Mouse (Mus musculus) A20 (cell line): ENCODE measurements around the gene Ubr7.

ENCODE experiments used
- DNase-seq: peaks from one replicate; pipeline ENCODE4 v3.0.0-alpha.2; 2011; ENCODE audit warnings: low read depth, low spot score

Ubr7 gene

GRCm38 (mm10) chr12:102743036-102743588 lies 14.7 kb upstream of the Ubr7 start:
- no peak for DNase-seq

- peak; percentile 95 for DNase-seq
Observed at GRCm38 (mm10) chr12:102743589-102744574, 13.9 kb upstream of the Ubr7 start, which contains the start of the genes Moap1 and Tmem251. Gene Moap1 (minus strand): TSS chr12:102743661. Gene Tmem251 (plus strand): TSS chr12:102743762.

GRCm38 (mm10) chr12:102744839-102745238 lies 12.9 kb upstream of the Ubr7 start:
- peak; percentile 74 for DNase-seq

- DNase-seq, result no peak
Observed at GRCm38 (mm10) chr12:102748256-102748655, 9.5 kb upstream of the Ubr7 start.

- DNase-seq, result peak; percentile 67
Observed at GRCm38 (mm10) chr12:102756304-102756703, 1.5 kb upstream of the Ubr7 start.

GRCm38 (mm10) chr12:102757055-102757688 lies 595 bp upstream of the Ubr7 start:
- no peak for DNase-seq

GRCm38 (mm10) chr12:102758403-102758756 lies 613 bp downstream of the Ubr7 start, which contains the start of gene Gm20604:
Gene Gm20604 (minus strand): TSS chr12:102758672.
- DNase-seq, result no peak

GRCm38 (mm10) chr12:102758936-102759335 lies 1.2 kb downstream of the Ubr7 start:
- no peak for DNase-seq

- DNase-seq, result no peak
Observed at GRCm38 (mm10) chr12:102761668-102762067, 3.9 kb downstream of the Ubr7 start.

- DNase-seq, result no peak
Observed at GRCm38 (mm10) chr12:102763696-102764095, 5.9 kb downstream of the Ubr7 start.

- peak; percentile 35 for DNase-seq
Observed at GRCm38 (mm10) chr12:102769000-102769399, 11.2 kb downstream of the Ubr7 start.

GRCm38 (mm10) chr12:102771601-102772000 lies 13.8 kb downstream of the Ubr7 start:
- DNase-seq, result no peak

GRCm38 (mm10) chr12:102772676-102773075 lies 14.9 kb downstream of the Ubr7 start:
- no peak for DNase-seq

GRCm38 (mm10) chr12:102776035-102776434 lies 18.3 kb downstream of the Ubr7 start:
- DNase-seq, result no peak

- no peak for DNase-seq
Observed at GRCm38 (mm10) chr12:102778151-102778550, 20.4 kb downstream of the Ubr7 start.

GRCm38 (mm10) chr12:102779452-102779851 lies 21.7 kb downstream of the Ubr7 start:
- peak; percentile 37 for DNase-seq

- DNase-seq, result no peak
Observed at GRCm38 (mm10) chr12:102782841-102783240, 25.1 kb downstream of the Ubr7 start.

GRCm38 (mm10) chr12:102784899-102785592 lies 27.3 kb downstream of the Ubr7 start:
- DNase-seq, result no peak

- DNase-seq, result no peak
Observed at GRCm38 (mm10) chr12:102785593-102785985, 27.8 kb downstream of the Ubr7 start.

GRCm38 (mm10) chr12:102787927-102788326 lies 30.2 kb downstream of the Ubr7 start:
- no peak for DNase-seq

- no peak for DNase-seq
Observed at GRCm38 (mm10) chr12:102799528-102799927, 41.8 kb downstream of the Ubr7 start.

- no peak for DNase-seq
Observed at GRCm38 (mm10) chr12:102814858-102815257, 57.1 kb downstream of the Ubr7 start.
